8 mouse cellular contexts compared by ENCODE assay signal in genomic region chr5:90900147-90900546, GRCm38 (mm10).
DNase-seq lines count a peak whose midpoint lies in the region.

No protein-coding gene starts in this region.

- peak; percentile 71 for DNase-seq in urinary bladder, postnatal 14 days (ENCODE audit: low spot score)
- no peak for DNase-seq in urinary bladder, adult 18-20 months (ENCODE audit: low spot score in 2 of 2)
- DNase-seq in cerebellum, adult 8-10 months: peak; percentile 62
- peak; percentile 77 for DNase-seq in kidney, postnatal 10 days
- peak; percentile 35 for DNase-seq in testis, postnatal 14 days (ENCODE audit: low spot score)
- no peak for DNase-seq in B cell, adult 2 months
- DNase-seq in natural killer cell, adult 2 months (ENCODE audit: low spot score in 2 of 2): no peak
- no peak for DNase-seq in embryo, embryonic 11 days

Comparison
In these comparisons a context has a peak if more than half of its experiments do, and no peak if none do; other contexts are left out.
1. DNase-seq: peak in urinary bladder, postnatal 14 days (single experiment), cerebellum, adult 8-10 months (single experiment), kidney, postnatal 10 days (single experiment) and testis, postnatal 14 days (single experiment); none in urinary bladder, adult 18-20 months (0 of 2), B cell, adult 2 months (0 of 2), natural killer cell, adult 2 months (0 of 2) and embryo, embryonic 11 days (single experiment).